8 mouse cellular contexts compared by ENCODE assay signal in genomic region chr6:67169873-67170673, GRCm38 (mm10).
DNase-seq lines count a peak whose midpoint lies in the region; ATAC-seq lines count a peak whose summit lies in the region.

No protein-coding gene starts in this region.

- no peaks in the 10 kb centered on the region for H3K36me3 ChIP-seq in forebrain, embryonic 14.5 days (ENCODE audit: control insufficient read depth, insufficient read depth, low read length)

- DNase-seq in NIH3T3 (ENCODE audit: low read depth): peak; percentile 79
- peak; percentile 45 for DNase-seq in cerebellum, adult 11 months
- peak; percentile 79 for DNase-seq in forebrain, embryonic 14.5 days (ENCODE audit: low spot score)
- DNase-seq in layer of hippocampus, postnatal 10 days (ENCODE audit: low spot score in 2 of 2): peak; percentile 38 to 55
- DNase-seq in lung, postnatal 36 days: peak; percentile 77
- DNase-seq in retina, postnatal 1 day: peak; percentile 75
- no peak for DNase-seq in c-Kit-positive CD71-positive TER-119-positive erythroid progenitor cells, embryonic 14.5 days (ENCODE audit: low spot score)

- no peak overlapping the region for H3K4me3 ChIP-seq in forebrain, embryonic 14.5 days (ENCODE audit: low read depth, low read length)

- H3K9ac ChIP-seq in forebrain, embryonic 14.5 days (ENCODE audit: low read length): no peak overlapping the region

- ATAC-seq in forebrain, embryonic 14.5 days: peak; percentile 55
- ATAC-seq in hematopoietic stem cell, adult 5-6 weeks (replicated peaks in 1 of 2; ENCODE audit: insufficient read depth in 1 of 2, low FRiP score in 2 of 2, low TSS enrichment in 1 of 2, low read depth in 1 of 2, poor library complexity in 2 of 2, severe bottlenecking in 2 of 2): peak; percentile 96 to 97

- no peaks in the 10 kb centered on the region for H3K9me3 ChIP-seq in forebrain, embryonic 14.5 days (replicated peaks; ENCODE audit: control insufficient read depth, low read length)

- H3K27ac ChIP-seq in forebrain, embryonic 14.5 days (ENCODE audit: low read depth, low read length): no peak overlapping the region

- no peaks in the 10 kb centered on the region for H3K4me1 ChIP-seq in forebrain, embryonic 14.5 days (ENCODE audit: control insufficient read depth, insufficient read depth, low read length)

- 0 out of 2 replicates have a peak overlapping the region, but pooled peaks have one; percentile 16 for H3K4me2 ChIP-seq in forebrain, embryonic 14.5 days (ENCODE audit: low read length)

- no peaks in the 10 kb centered on the region for H3K27me3 ChIP-seq in forebrain, embryonic 14.5 days (replicated peaks; ENCODE audit: control insufficient read depth, insufficient read depth, low read length)

- 52% methylated on average over 13 of the region's 13 CpGs for WGBS in forebrain, embryonic 14.5 days
